Mouse (Mus musculus) E14TG2a.4 (cell line): ENCODE measurements at regions not wholly inside any gene's neighbourhood (a gene's known extent, or its start where the extent isn't known, plus 50 kb on each side); places are given as distances from the start of the nearest gene placed in this dataset.

Experiments
- CTCF ChIP-seq: conservative IDR thresholded peaks from 2 replicates; pipeline ENCODE4 v1.5.1; 2014; ENCODE audit warnings: low read length
- NANOG ChIP-seq: IDR thresholded peaks from 2 replicates; pipeline ENCODE4 v1.6.1; 2014; ENCODE audit warnings: borderline replicate concordance, low read length, mixed read lengths
- POU5F1 ChIP-seq: IDR thresholded peaks from 2 replicates; pipeline ENCODE4 v1.6.1; 2014; ENCODE audit warnings: low read length, borderline replicate concordance

GRCm38 (mm10) chr1:128650596-128650995 lies 58.5 kb upstream of the Cxcr4 start:
- TF ChIP-seq CTCF = no peak
- no peak for TF ChIP-seq NANOG
- no peak for TF ChIP-seq POU5F1
